ENCODE assay signal across 8 mouse cellular contexts in the genomic region with DNA sequence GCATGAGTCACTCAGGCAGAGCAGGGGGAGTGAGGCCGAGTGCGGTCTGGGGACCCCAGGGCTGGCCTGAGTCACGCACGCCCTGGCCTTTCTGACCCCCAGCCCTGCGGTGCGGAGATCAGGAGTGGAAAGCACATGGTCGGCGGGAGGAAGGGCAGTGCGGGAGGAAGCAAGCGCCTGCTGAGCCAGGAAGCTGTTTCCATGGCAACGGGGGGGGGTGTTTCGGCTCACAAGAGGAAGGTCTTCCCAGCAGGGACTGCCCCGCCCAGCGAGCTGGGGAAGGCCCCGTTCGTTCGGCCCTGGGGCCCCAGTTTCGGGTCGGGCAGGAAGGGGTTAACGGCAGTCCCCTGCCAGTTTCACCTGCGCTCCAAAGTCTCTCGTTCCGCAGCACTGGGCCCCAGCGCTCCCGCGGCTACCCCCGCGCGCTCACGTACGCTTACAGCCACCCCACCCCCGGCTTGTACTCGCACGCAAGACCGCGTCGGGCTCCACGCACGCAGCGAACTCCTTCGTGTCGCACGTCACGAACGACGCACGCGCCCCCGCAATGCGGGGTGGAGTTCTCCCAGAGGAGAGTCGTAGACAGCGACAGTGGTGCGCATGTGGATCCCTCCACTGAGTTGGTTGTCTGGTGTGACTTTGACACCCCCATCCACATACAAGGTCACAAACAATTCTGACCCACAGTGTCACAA. TPM values are rescaled to one million over a fixed set of nuclear protein-coding genes. Genes with fewer than 3 reads are reported as not detected.
DNase-seq lines count a peak whose midpoint lies in the region; ATAC-seq and TF ChIP-seq lines count a peak whose summit lies in the region.

No protein-coding gene starts in this region.

- H3K9me3 ChIP-seq in embryonic facial prominence, embryonic 15.5 days (replicated peaks) = no peaks in the 10 kb centered on the region
- H3K9me3 ChIP-seq in heart, embryonic 11.5 days (replicated peaks; ENCODE audit: control insufficient read depth, low read length) = no peaks in the 10 kb centered on the region
- no peaks in the 10 kb centered on the region for H3K9me3 ChIP-seq in kidney, embryonic 16.5 days (ENCODE audit: low read length)
- H3K9me3 ChIP-seq in stomach, embryonic 16.5 days (replicated peaks; ENCODE audit: control insufficient read depth, low read length) = no peaks in the 10 kb centered on the region

- H3K27ac ChIP-seq in embryonic facial prominence, embryonic 15.5 days (replicated peaks) = peak overlapping the region; percentile 88
- H3K27ac ChIP-seq in heart, embryonic 11.5 days (ENCODE audit: low read depth, low read length) = peak overlapping the region; percentile 54
- H3K27ac ChIP-seq in kidney, embryonic 16.5 days (ENCODE audit: low read length) = peak overlapping the region; percentile 87
- H3K27ac ChIP-seq in liver, adult 2 months (replicated peaks; ENCODE audit: insufficient read depth, low read depth, low read length) = peak overlapping the region; percentile 50
- peak overlapping the region; percentile 94 for H3K27ac ChIP-seq in stomach, embryonic 16.5 days (ENCODE audit: low read length)

- no peaks in the 10 kb centered on the region for H3K79me2 ChIP-seq in liver, adult 2 months (ENCODE audit: control insufficient read depth, insufficient read depth, low read length)

- H3K27me3 ChIP-seq in embryonic facial prominence, embryonic 15.5 days = peaks cover 12% of the 10 kb centered on the region; the same call in 1 of the 2 replicates
- 0 out of 2 replicates have a peak, but pooled peaks cover 3% of the 10 kb centered on the region for H3K27me3 ChIP-seq in heart, embryonic 11.5 days (ENCODE audit: control insufficient read depth, insufficient read depth, low read length)
- no peaks in the 10 kb centered on the region for H3K27me3 ChIP-seq in kidney, embryonic 16.5 days (ENCODE audit: insufficient read depth, low read length)
- H3K27me3 ChIP-seq in liver, adult 2 months (ENCODE audit: control insufficient read depth, insufficient read depth, low read length) = no peaks in the 10 kb centered on the region
- H3K27me3 ChIP-seq in stomach, embryonic 16.5 days (ENCODE audit: control insufficient read depth, insufficient read depth, low read length) = no peaks in the 10 kb centered on the region

- peaks cover 61% of the 10 kb centered on the region for H3K4me1 ChIP-seq in embryonic facial prominence, embryonic 15.5 days
- H3K4me1 ChIP-seq in heart, embryonic 11.5 days (ENCODE audit: control insufficient read depth, insufficient read depth, low read length) = peaks cover 36% of the 10 kb centered on the region
- H3K4me1 ChIP-seq in kidney, embryonic 16.5 days (ENCODE audit: insufficient read depth, low read length) = peaks cover 58% of the 10 kb centered on the region
- H3K4me1 ChIP-seq in liver, adult 2 months (ENCODE audit: control insufficient read depth, insufficient read depth, low read length) = peaks cover 20% of the 10 kb centered on the region
- peaks cover 45% of the 10 kb centered on the region for H3K4me1 ChIP-seq in stomach, embryonic 16.5 days (ENCODE audit: control insufficient read depth, insufficient read depth, low read length)

- under 1% methylated on average over 53 of the region's 53 CpGs for WGBS in embryonic facial prominence, embryonic 15.5 days
- WGBS in heart, embryonic 11.5 days (ENCODE audit: insufficient replicate concordance) = under 1% methylated on average over 53 of the region's 53 CpGs
- WGBS in kidney, embryonic 16.5 days = under 1% methylated on average over 52 of the region's 53 CpGs
- 2% methylated on average over 53 of the region's 53 CpGs for WGBS in liver, adult 2 months
- WGBS in stomach, embryonic 16.5 days = under 1% methylated on average over 53 of the region's 53 CpGs

- no peak for ATAC-seq in embryonic facial prominence, embryonic 15.5 days (ENCODE audit: insufficient number of reproducible peaks, low FRiP score, low TSS enrichment, low read depth)
- ATAC-seq in heart, embryonic 11.5 days (replicated peaks; ENCODE audit: insufficient number of reproducible peaks, low FRiP score, low TSS enrichment) = peak; percentile 39
- ATAC-seq in kidney, embryonic 16.5 days (ENCODE audit: low FRiP score, low TSS enrichment) = peak; percentile 22
- peak; percentile 41 for ATAC-seq in monocyte, adult 5-6 weeks (replicated peaks; ENCODE audit: insufficient number of reproducible peaks, low FRiP score, low TSS enrichment, poor library complexity, severe bottlenecking)
- peak; percentile 26 for ATAC-seq in stomach, embryonic 16.5 days (ENCODE audit: insufficient read depth, low FRiP score)

- TF ChIP-seq CTCF in liver, adult 2 months (IDR thresholded peaks at IDR 0.05; ENCODE audit: low read depth, low read length) = no peak

- peak overlapping the region; percentile 53 for H3K4me3 ChIP-seq in embryonic facial prominence, embryonic 15.5 days (replicated peaks)
- H3K4me3 ChIP-seq in heart, embryonic 11.5 days (ENCODE audit: low read depth, low read length) = peak overlapping the region; percentile 56
- peak overlapping the region; percentile 55 for H3K4me3 ChIP-seq in kidney, embryonic 16.5 days (ENCODE audit: low read length)
- H3K4me3 ChIP-seq in liver, adult 2 months (ENCODE audit: insufficient read depth, low read depth, low read length) = peak overlapping the region; percentile 53
- H3K4me3 ChIP-seq in stomach, embryonic 16.5 days (replicated peaks; ENCODE audit: low read length) = peak overlapping the region; percentile 43

- TF ChIP-seq POLR2A in liver, adult 2 months (IDR thresholded peaks at IDR 0.05; ENCODE audit: extremely low read depth, insufficient read depth, low read length) = peak; percentile 20; the same call in 1 of the 2 replicates

- peak; percentile 81 for DNase-seq in 3T3-L1 (ENCODE audit: low read depth, low spot score)
- DNase-seq in adrenal gland, postnatal 4 days (ENCODE audit: low spot score in 2 of 2) = peak; percentile 70 to 79
- DNase-seq in liver, adult 2 months (ENCODE audit: extremely low read depth, low read depth, low spot score) = peak; percentile 73

- H3K36me3 ChIP-seq in embryonic facial prominence, embryonic 15.5 days = no peaks in the 10 kb centered on the region
- H3K36me3 ChIP-seq in heart, embryonic 11.5 days (ENCODE audit: control insufficient read depth, insufficient read depth, low read length) = no peaks in the 10 kb centered on the region
- H3K36me3 ChIP-seq in kidney, embryonic 16.5 days (ENCODE audit: insufficient read depth, low read length) = no peaks in the 10 kb centered on the region
- H3K36me3 ChIP-seq in liver, adult 2 months (ENCODE audit: control insufficient read depth, insufficient read depth, low read length) = no peaks in the 10 kb centered on the region
- H3K36me3 ChIP-seq in stomach, embryonic 16.5 days (ENCODE audit: control insufficient read depth, insufficient read depth, low read length) = no peaks in the 10 kb centered on the region

- peak overlapping the region; percentile 46 for H3K9ac ChIP-seq in embryonic facial prominence, embryonic 15.5 days
- H3K9ac ChIP-seq in heart, embryonic 11.5 days (ENCODE audit: low read depth, low read length) = peak overlapping the region; percentile 67
- peak overlapping the region; percentile 75 for H3K9ac ChIP-seq in kidney, embryonic 16.5 days (replicated peaks; ENCODE audit: low read length)
- peak overlapping the region; percentile 62 for H3K9ac ChIP-seq in liver, adult 2 months (ENCODE audit: low read depth, low read length)
- peak overlapping the region; percentile 65 for H3K9ac ChIP-seq in stomach, embryonic 16.5 days (ENCODE audit: low read length)

- peak overlapping the region; percentile 99 for H3K4me2 ChIP-seq in embryonic facial prominence, embryonic 15.5 days (replicated peaks)
- peak overlapping the region; percentile 98 for H3K4me2 ChIP-seq in heart, embryonic 11.5 days
- H3K4me2 ChIP-seq in kidney, embryonic 16.5 days (replicated peaks; ENCODE audit: low read depth, low read length) = peak overlapping the region; percentile 100
- H3K4me2 ChIP-seq in stomach, embryonic 16.5 days (ENCODE audit: low read depth, low read length) = peak overlapping the region; percentile 79

RNA-seq across cellular contexts. Expression of a gene that starts 4.6 kb away (rescaled TPM):
- total RNA-seq in adrenal gland, postnatal 4 days (2021) = 10 to 100 TPM; 10.6 to 13.8 TPM
- 27.2 and 30.6 TPM in 2 replicates for polyA plus RNA-seq in embryonic facial prominence, embryonic 15.5 days (2015; fragmentation: Nextera tagmentation; extraction: Ambion mirVana)
- polyA plus RNA-seq in heart, embryonic 11.5 days (2014; fragmentation: Nextera tagmentation; extraction: Ambion mirVana) = 6.7 and 7.1 TPM in 2 replicates
- 34.8 and 35.2 TPM in 2 replicates for polyA plus RNA-seq in kidney, embryonic 16.5 days (2015; fragmentation: Nextera tagmentation; extraction: Ambion mirVana)
- total RNA-seq in liver, adult 2 months (2014; rRNA removed) = 12.4 and 14.2 TPM in 2 replicates
- 9.6 and 12.5 TPM in 2 replicates for polyA plus RNA-seq in liver, adult 2 months (2012; rRNA removed)
- total RNA-seq in monocyte, adult 5-6 weeks (2017) = 4.2 to 8.7 TPM (median 4.5 TPM) in 3 replicates
- polyA plus RNA-seq in stomach, embryonic 16.5 days (2015; fragmentation: Nextera tagmentation; extraction: Ambion mirVana) = 50.0 TPM in 2 replicates

RNA-seq across cellular contexts. Expression of a gene that starts 7.3 kb away (rescaled TPM):
- 10 to 100 TPM; 26.1 to 28.9 TPM for total RNA-seq in adrenal gland, postnatal 4 days (2021)
- 38.0 and 40.5 TPM in 2 replicates for polyA plus RNA-seq in embryonic facial prominence, embryonic 15.5 days (2015; fragmentation: Nextera tagmentation; extraction: Ambion mirVana)
- polyA plus RNA-seq in heart, embryonic 11.5 days (2014; fragmentation: Nextera tagmentation; extraction: Ambion mirVana) = 7.6 and 9.3 TPM in 2 replicates
- polyA plus RNA-seq in kidney, embryonic 16.5 days (2015; fragmentation: Nextera tagmentation; extraction: Ambion mirVana) = 8.3 and 11.7 TPM in 2 replicates
- 29.5 and 45.6 TPM in 2 replicates for total RNA-seq in liver, adult 2 months (2014; rRNA removed)
- 12.3 and 17.9 TPM in 2 replicates for polyA plus RNA-seq in liver, adult 2 months (2012; rRNA removed)
- 405 to 735 TPM (median 444 TPM) in 3 replicates for total RNA-seq in monocyte, adult 5-6 weeks (2017)
- 21.6 and 25.8 TPM in 2 replicates for polyA plus RNA-seq in stomach, embryonic 16.5 days (2015; fragmentation: Nextera tagmentation; extraction: Ambion mirVana)

RNA-seq across cellular contexts. Expression of a gene that starts 16.3 kb away (rescaled TPM):
- 100 to 1,000 TPM; 122 to 138 TPM for total RNA-seq in adrenal gland, postnatal 4 days (2021)
- polyA plus RNA-seq in embryonic facial prominence, embryonic 15.5 days (2015; fragmentation: Nextera tagmentation; extraction: Ambion mirVana) = 94.9 and 99.1 TPM in 2 replicates
- 95.9 and 106 TPM in 2 replicates for polyA plus RNA-seq in heart, embryonic 11.5 days (2014; fragmentation: Nextera tagmentation; extraction: Ambion mirVana)
- 137 and 138 TPM in 2 replicates for polyA plus RNA-seq in kidney, embryonic 16.5 days (2015; fragmentation: Nextera tagmentation; extraction: Ambion mirVana)
- total RNA-seq in liver, adult 2 months (2014; rRNA removed) = 17.1 and 24.5 TPM in 2 replicates
- polyA plus RNA-seq in liver, adult 2 months (2012; rRNA removed) = 25.6 and 28.3 TPM in 2 replicates
- 43.9 to 58.8 TPM (median 58.1 TPM) in 3 replicates for total RNA-seq in monocyte, adult 5-6 weeks (2017)
- 97.5 and 108 TPM in 2 replicates for polyA plus RNA-seq in stomach, embryonic 16.5 days (2015; fragmentation: Nextera tagmentation; extraction: Ambion mirVana)

RNA-seq across cellular contexts. Expression of a gene that starts 16.4 kb away (rescaled TPM):
- 100 to 1,000 TPM; 617 to 655 TPM for total RNA-seq in adrenal gland, postnatal 4 days (2021)
- 705 and 717 TPM in 2 replicates for polyA plus RNA-seq in embryonic facial prominence, embryonic 15.5 days (2015; fragmentation: Nextera tagmentation; extraction: Ambion mirVana)
- 862 and 992 TPM in 2 replicates for polyA plus RNA-seq in heart, embryonic 11.5 days (2014; fragmentation: Nextera tagmentation; extraction: Ambion mirVana)
- 810 and 819 TPM in 2 replicates for polyA plus RNA-seq in kidney, embryonic 16.5 days (2015; fragmentation: Nextera tagmentation; extraction: Ambion mirVana)
- total RNA-seq in liver, adult 2 months (2014; rRNA removed) = 135 and 157 TPM in 2 replicates
- polyA plus RNA-seq in liver, adult 2 months (2012; rRNA removed) = 110 and 142 TPM in 2 replicates
- 153 to 207 TPM (median 196 TPM) in 3 replicates for total RNA-seq in monocyte, adult 5-6 weeks (2017)
- polyA plus RNA-seq in stomach, embryonic 16.5 days (2015; fragmentation: Nextera tagmentation; extraction: Ambion mirVana) = 584 and 593 TPM in 2 replicates

RNA-seq across cellular contexts. Expression of a gene that starts 16.6 kb away (rescaled TPM):
- total RNA-seq in adrenal gland, postnatal 4 days (2021) = not detected
- not detected in 2 replicates for polyA plus RNA-seq in embryonic facial prominence, embryonic 15.5 days (2015; fragmentation: Nextera tagmentation; extraction: Ambion mirVana)
- not detected in 2 replicates for polyA plus RNA-seq in heart, embryonic 11.5 days (2014; fragmentation: Nextera tagmentation; extraction: Ambion mirVana)
- not detected in 2 replicates for polyA plus RNA-seq in kidney, embryonic 16.5 days (2015; fragmentation: Nextera tagmentation; extraction: Ambion mirVana)
- not detected in 2 replicates for total RNA-seq in liver, adult 2 months (2014; rRNA removed)
- polyA plus RNA-seq in liver, adult 2 months (2012; rRNA removed) = 1.0 TPM in 1 of 2 replicates, not detected in the other
- not detected in 3 replicates for total RNA-seq in monocyte, adult 5-6 weeks (2017)
- not detected in 2 replicates for polyA plus RNA-seq in stomach, embryonic 16.5 days (2015; fragmentation: Nextera tagmentation; extraction: Ambion mirVana)
